Mouse (Mus musculus) heart, embryonic 15.5 days (tissue): ENCODE measurements around the gene Mapkapk5. TPM values are rescaled to one million over a fixed set of nuclear protein-coding genes. Genes with fewer than 3 reads are reported as not detected.

Source experiments
- ATAC-seq: fragments of 200-750 bp; cut with Nextera tagmentation; replicated peaks from 2 replicates; pipeline ENCODE4 v1.8.0; 2017; ENCODE audit warnings: low read depth, moderate TSS enrichment; ENCODE audit not compliant: insufficient number of reproducible peaks, insufficient read depth, low FRiP score
- H3K27ac ChIP-seq: fragments of 300-500 bp; sonication (generic); 2 replicates; pipeline ENCODE4 v1.5.1; 2015; ENCODE audit warnings: mild to moderate bottlenecking, inconsistent platforms
- H3K27me3 ChIP-seq: fragments of 300-500 bp; sonication (generic); 2 replicates; pipeline ENCODE4 v1.6.1; 2015; ENCODE audit warnings: inconsistent platforms
- H3K36me3 ChIP-seq: fragments of 300-500 bp; sonication (generic); 2 replicates; pipeline ENCODE4 v1.6.1; 2015; ENCODE audit warnings: mild to moderate bottlenecking, inconsistent platforms
- H3K4me1 ChIP-seq: fragments of 300-500 bp; sonication (generic); replicated peaks from 2 replicates; pipeline ENCODE4 v1.6.1; 2015; ENCODE audit warnings: inconsistent platforms
- H3K4me2 ChIP-seq: fragments of 300-500 bp; sonication (generic); 2 replicates; pipeline ENCODE4 v1.6.1; 2015; ENCODE audit warnings: inconsistent platforms, mild to moderate bottlenecking, moderate library complexity
- H3K4me3 ChIP-seq: fragments of 300-500 bp; sonication (generic); 2 replicates; pipeline ENCODE4 v1.5.1; 2015; ENCODE audit warnings: mild to moderate bottlenecking, inconsistent platforms
- H3K9ac ChIP-seq: fragments of 300-500 bp; sonication (generic); 2 replicates; pipeline ENCODE4 v1.6.1; 2015; ENCODE audit warnings: mild to moderate bottlenecking, inconsistent platforms
- H3K9me3 ChIP-seq: fragments of 300-500 bp; sonication (generic); replicated peaks from 2 replicates; pipeline ENCODE4 v1.6.1; 2016; ENCODE audit warnings: inconsistent platforms
- WGBS: fragments of 180-500 bp; shearing (Covaris S2); methylation state at CpG from one replicate; pipeline ENCODE4 v1.1.7; 2015; ENCODE audit warnings: mixed read lengths; 5-methylcytosine and 5-hydroxymethylcytosine counted together
- polyA plus RNA-seq: library from polyadenylated mRNA; unstranded; fragments of >200 nt; fragmentation: Nextera tagmentation; extraction: Ambion mirVana; gene quantifications from 2 replicates; pipeline ENCODE4 v1.2.1, GENCODE M21; 2015

Mapkapk5 gene
- polyA plus RNA-seq, 1 experiment from 2014 or later: 30.5 TPM

DNA sequence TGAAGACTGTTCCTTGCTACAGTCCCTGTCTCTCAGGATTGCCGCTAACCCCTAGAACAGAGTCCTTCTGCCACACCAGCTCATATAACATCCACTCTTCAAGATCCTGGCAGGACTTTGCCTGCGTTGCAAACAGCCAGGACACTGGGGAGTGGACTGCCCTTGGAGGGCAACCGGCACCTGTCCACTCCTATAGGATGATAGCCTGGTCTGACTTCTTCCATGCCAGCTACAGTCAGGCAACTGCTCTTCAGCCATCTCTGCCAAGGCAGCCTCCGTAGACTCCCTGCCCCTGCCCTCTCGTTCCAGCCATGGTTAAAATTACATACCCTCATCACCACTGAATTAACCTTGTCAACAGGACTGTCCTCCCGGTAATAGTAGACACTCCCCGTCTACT, 3.5 kb upstream of the Mapkapk5 start:
- ATAC-seq: no peak
- Histone ChIP-seq H3K9ac (no peak overlapping the region), H3K9me3 (no peaks in the 10 kb centered on the region), H3K27me3 (no peaks in the 10 kb centered on the region), H3K4me2 (no peak overlapping the region), H3K27ac (no peak overlapping the region), H3K36me3 (no peaks in the 10 kb centered on the region), H3K4me3 (no peak overlapping the region), H3K4me1 (peaks cover 14% of the 10 kb centered on the region)
- WGBS: 78% methylated on average over 7 of the region's 7 CpGs

- ATAC-seq: no peak
- H3K27me3 ChIP-seq: no peaks in the 10 kb centered on the region
- H3K4me1 ChIP-seq: peaks cover 22% of the 10 kb centered on the region
- no peak overlapping the region for H3K27ac ChIP-seq
- H3K4me3 ChIP-seq: no peak overlapping the region
- 96% methylated on average over 3 of the region's 3 CpGs for WGBS
- no peak overlapping the region for H3K4me2 ChIP-seq
- H3K36me3 ChIP-seq: no peaks in the 10 kb centered on the region
- H3K9ac ChIP-seq: no peak overlapping the region
- H3K9me3 ChIP-seq: no peaks in the 10 kb centered on the region
These were observed 1.4 kb upstream of the Mapkapk5 start for GRCm38 (mm10) chr5:121547084-121547483.

GRCm38 (mm10) chr5:121546530-121546895, 808 bp upstream of the Mapkapk5 start:
- Histone ChIP-seq H3K9ac (peak overlapping the region; percentile 97), H3K4me2 (peak overlapping the region; percentile 88), H3K4me1 (peaks cover 22% of the 10 kb centered on the region), H3K27ac (peak overlapping the region; percentile 92), H3K27me3 (no peaks in the 10 kb centered on the region), H3K9me3 (no peaks in the 10 kb centered on the region), H3K36me3 (no peaks in the 10 kb centered on the region), H3K4me3 (peak overlapping the region; percentile 96)
- WGBS: 30% methylated on average over 6 of the region's 6 CpGs
- no peak for ATAC-seq

GRCm38 (mm10) chr5:121544910-121545792, 554 bp downstream of the Mapkapk5 start, which contains the start of the genes Adam1a and Gm42878:
Gene Adam1a, minus strand, starts transcription at chr5:121545482.
Gene Gm42878, minus strand, starts transcription at chr5:121545482.
- peak; percentile 74 for ATAC-seq

DNA sequence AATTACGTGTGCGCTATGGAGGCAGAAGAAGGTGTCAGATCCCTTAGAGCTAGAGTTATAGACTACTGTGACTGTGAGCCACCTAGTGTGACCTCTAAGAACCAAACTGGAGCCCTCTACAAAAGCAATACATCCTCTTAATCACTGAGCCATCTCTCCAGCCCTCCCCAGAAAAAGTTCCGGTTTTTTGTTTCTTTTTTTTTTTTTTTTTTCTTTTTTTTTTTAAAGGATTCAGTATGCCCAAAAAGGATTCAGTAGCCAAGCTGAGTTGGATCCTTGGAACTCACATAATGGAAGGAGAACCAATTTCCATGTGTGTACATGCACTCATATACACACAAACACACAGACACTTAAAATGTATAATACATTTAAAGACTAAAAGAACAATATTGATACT, 2.3 kb downstream of the Mapkapk5 start:
- Histone ChIP-seq H3K27ac (no peak overlapping the region), H3K27me3 (no peaks in the 10 kb centered on the region), H3K4me2 (no peak overlapping the region), H3K9ac (no peak overlapping the region), H3K9me3 (no peaks in the 10 kb centered on the region), H3K4me1 (peaks cover 22% of the 10 kb centered on the region), H3K4me3 (no peak overlapping the region), H3K36me3 (no peaks in the 10 kb centered on the region)
- ATAC-seq: no peak
- WGBS: 79% methylated on average over 3 of the region's 3 CpGs

More at GRCm38 (mm10) chr5:121544910-121545792, 554 bp downstream of the Mapkapk5 start, which contains the start of the genes Adam1a and Gm42878:
- peaks cover 22% of the 10 kb centered on the region for H3K4me1 ChIP-seq
- no peaks in the 10 kb centered on the region for H3K36me3 ChIP-seq
- peak within 1 kb of the TSS; percentile 92 for H3K27ac ChIP-seq
- H3K9ac ChIP-seq: peak within 1 kb of the TSS; percentile 97
- 2% methylated on average over 55 of the region's 97 CpGs for WGBS
- no peaks in the 10 kb centered on the region for H3K9me3 ChIP-seq
- H3K4me3 ChIP-seq: peak within 1 kb of the TSS; percentile 96
- peak within 1 kb of the TSS; percentile 88 for H3K4me2 ChIP-seq
- H3K27me3 ChIP-seq: no peaks in the 10 kb centered on the region

- Histone ChIP-seq H3K9ac (no peak overlapping the region), H3K36me3 (peaks cover 7% of the 10 kb centered on the region), H3K4me1 (peaks cover 20% of the 10 kb centered on the region), H3K27me3 (no peaks in the 10 kb centered on the region), H3K4me3 (no peak overlapping the region), H3K4me2 (no peak overlapping the region), H3K9me3 (no peaks in the 10 kb centered on the region), H3K27ac (no peak overlapping the region)
- WGBS: 87% methylated on average over 7 of the region's 7 CpGs
- ATAC-seq: no peak
These were observed 4.5 kb downstream of the Mapkapk5 start for GRCm38 (mm10) chr5:121541235-121541634.

DNA sequence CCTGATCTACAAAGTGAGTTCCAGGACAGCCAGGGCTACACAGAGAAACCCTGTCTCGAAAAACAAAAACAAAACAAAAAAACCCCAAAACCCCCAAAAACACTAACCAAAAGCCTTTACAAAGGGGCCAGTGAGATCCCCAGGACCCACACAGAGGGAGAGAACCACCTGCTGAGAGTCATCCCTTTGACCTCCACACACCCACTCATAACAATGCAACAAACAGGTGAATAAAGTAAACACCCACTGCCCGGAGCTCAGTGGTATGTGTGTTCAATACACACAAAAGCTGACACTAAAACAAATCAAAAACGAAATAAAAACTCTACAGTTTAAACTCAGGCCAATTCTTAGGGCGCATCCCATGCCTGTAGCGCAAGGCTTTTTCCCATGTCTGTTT, 5.6 kb downstream of the Mapkapk5 start:
- Histone ChIP-seq H3K36me3 (peaks cover 18% of the 10 kb centered on the region), H3K9ac (no peak overlapping the region), H3K4me3 (no peak overlapping the region), H3K4me2 (no peak overlapping the region), H3K27me3 (no peaks in the 10 kb centered on the region), H3K27ac (no peak overlapping the region), H3K4me1 (peaks cover 19% of the 10 kb centered on the region), H3K9me3 (no peaks in the 10 kb centered on the region)
- 93% methylated on average over 5 of the region's 5 CpGs for WGBS
- no peak for ATAC-seq

- 0 out of 2 replicates have a peak overlapping the region, but pooled peaks have one; percentile 28 for H3K27ac ChIP-seq
- no peak overlapping the region for H3K4me2 ChIP-seq
- no peaks in the 10 kb centered on the region for H3K27me3 ChIP-seq
- WGBS: 81% methylated on average over 2 of the region's 2 CpGs
- no peaks in the 10 kb centered on the region for H3K9me3 ChIP-seq
- no peak overlapping the region for H3K9ac ChIP-seq
- no peak overlapping the region for H3K4me3 ChIP-seq
- no peak for ATAC-seq
- peaks cover 8% of the 10 kb centered on the region for H3K4me1 ChIP-seq
- peaks cover 39% of the 10 kb centered on the region for H3K36me3 ChIP-seq
These were observed 8.1 kb downstream of the Mapkapk5 start for GRCm38 (mm10) chr5:121537588-121537987.

GRCm38 (mm10) chr5:121536921-121537555, 8.7 kb downstream of the Mapkapk5 start:
- Histone ChIP-seq H3K9ac (no peak overlapping the region), H3K4me3 (no peak overlapping the region), H3K27me3 (no peaks in the 10 kb centered on the region), H3K36me3 (peaks cover 44% of the 10 kb centered on the region), H3K4me2 (no peak overlapping the region), H3K4me1 (peaks cover 4% of the 10 kb centered on the region), H3K9me3 (no peaks in the 10 kb centered on the region), H3K27ac (0 out of 2 replicates have a peak overlapping the region, but pooled peaks have one; percentile 28)
- ATAC-seq: no peak
- WGBS: 66% methylated on average over 7 of the region's 7 CpGs

- 87% methylated on average over 3 of the region's 3 CpGs for WGBS
- no peak for ATAC-seq
- Histone ChIP-seq H3K4me2 (no peak overlapping the region), H3K9ac (no peak overlapping the region), H3K4me1 (peaks cover 4% of the 10 kb centered on the region), H3K27me3 (no peaks in the 10 kb centered on the region), H3K27ac (no peak overlapping the region), H3K4me3 (no peak overlapping the region), H3K36me3 (peaks cover 60% of the 10 kb centered on the region), H3K9me3 (no peaks in the 10 kb centered on the region)
These were observed 10.6 kb downstream of the Mapkapk5 start for GRCm38 (mm10) chr5:121535116-121535515.

- Histone ChIP-seq H3K27ac (no peak overlapping the region), H3K36me3 (peaks cover 66% of the 10 kb centered on the region), H3K9me3 (no peaks in the 10 kb centered on the region), H3K4me2 (no peak overlapping the region), H3K4me1 (peaks cover 4% of the 10 kb centered on the region), H3K27me3 (no peaks in the 10 kb centered on the region), H3K4me3 (no peak overlapping the region), H3K9ac (no peak overlapping the region)
- ATAC-seq: no peak
- WGBS: 95% methylated on average over 5 of the region's 5 CpGs
These were observed 11.2 kb downstream of the Mapkapk5 start for GRCm38 (mm10) chr5:121534521-121534920.
